Mouse (Mus musculus) embryonic fibroblast, embryonic 13.5 days (primary cell): ENCODE measurements around the gene Zmynd10.

Source experiments
- CTCF ChIP-seq: IDR thresholded peaks from 2 replicates; pipeline ENCODE4 v1.5.1; 2011; ENCODE audit warnings: mild to moderate bottlenecking, control low read depth, low read length, moderate library complexity, borderline replicate concordance; ENCODE audit not compliant: insufficient read depth
- POLR2A ChIP-seq: IDR thresholded peaks from 2 replicates; pipeline ENCODE4 v1.6.1; 2011; ENCODE audit warnings: low read depth, mild to moderate bottlenecking, control low read depth, low read length, moderate library complexity

GRCm38 (mm10) chr9:107544729-107545128 is 2.4 kb upstream of the Zmynd10 start:
- TF ChIP-seq POLR2A (no peak), CTCF (no peak)
